Mouse (Mus musculus): Measurements from ENCODE around the gene Pigm.

Pigm gene

GRCm38 (mm10) chr1:172413491-172414230, 37.3 kb downstream of the Pigm start:
- no peak for DNase-seq (ENCODE audit: low spot score in 2 of 2)

- no peak for DNase-seq (ENCODE audit: low spot score in 2 of 2)
These were observed 37.9 kb downstream of the Pigm start for GRCm38 (mm10) chr1:172414231-172414585.

GRCm38 (mm10) chr1:172415061-172415460, 38.7 kb downstream of the Pigm start:
- no peak for DNase-seq (ENCODE audit: low spot score in 2 of 2)

- no peak for DNase-seq (ENCODE audit: low spot score in 2 of 2)
These were observed 41.8 kb downstream of the Pigm start for GRCm38 (mm10) chr1:172418173-172418572.

- DNase-seq (ENCODE audit: low spot score in 2 of 2): no peak
These were observed 42.3 kb downstream of the Pigm start for GRCm38 (mm10) chr1:172418642-172419041.

GRCm38 (mm10) chr1:172420181-172420580, 43.8 kb downstream of the Pigm start:
- no peak for DNase-seq (ENCODE audit: low spot score in 2 of 2)

- DNase-seq (ENCODE audit: low spot score in 2 of 2): no peak
These were observed 47.0 kb downstream of the Pigm start for GRCm38 (mm10) chr1:172423393-172423792.

GRCm38 (mm10) chr1:172426419-172426818, 50.1 kb downstream of the Pigm start:
- DNase-seq (ENCODE audit: low spot score in 2 of 2): no peak

- no peak for DNase-seq (ENCODE audit: low spot score in 2 of 2)
These were observed 51.5 kb downstream of the Pigm start for GRCm38 (mm10) chr1:172427841-172428240.

- no peak for DNase-seq (ENCODE audit: low spot score in 2 of 2)
These were observed 52.3 kb downstream of the Pigm start for GRCm38 (mm10) chr1:172428614-172429013.

- no peak for DNase-seq (ENCODE audit: low spot score in 2 of 2)
These were observed 54.4 kb downstream of the Pigm start for GRCm38 (mm10) chr1:172430731-172431220.

- peak in 1 of 2 experiments; percentile 46 for DNase-seq (ENCODE audit: low spot score in 2 of 2)
These were observed 55.7 kb downstream of the Pigm start for GRCm38 (mm10) chr1:172431836-172432586.

- DNase-seq (ENCODE audit: low spot score in 2 of 2): no peak
These were observed 56.2 kb downstream of the Pigm start for GRCm38 (mm10) chr1:172432587-172432955.

- DNase-seq (ENCODE audit: low spot score in 2 of 2): no peak
These were observed 56.9 kb downstream of the Pigm start for GRCm38 (mm10) chr1:172433012-172433850.
